Mouse (Mus musculus) embryonic facial prominence, embryonic 15.5 days (tissue): ENCODE results near the gene Ptpn5. TPM values are rescaled to one million over a fixed set of nuclear protein-coding genes. Genes with fewer than 3 reads are reported as not detected.

Source experiments
- ATAC-seq: fragments of 200-750 bp; cut with Nextera tagmentation; 2 replicates; pipeline ENCODE4 v1.8.0; 2017; ENCODE audit warnings: low read depth, moderate TSS enrichment; ENCODE audit not compliant: insufficient number of reproducible peaks, low FRiP score, low TSS enrichment
- H3K27ac ChIP-seq: fragments of 300-500 bp; sonication (generic); replicated peaks from 2 replicates; pipeline ENCODE4 v1.5.1; 2015; ENCODE audit warnings: mild to moderate bottlenecking, inconsistent platforms
- H3K27me3 ChIP-seq: fragments of 300-500 bp; sonication (generic); 2 replicates; pipeline ENCODE4 v1.6.1; 2015; ENCODE audit warnings: inconsistent platforms
- H3K36me3 ChIP-seq: fragments of 300-500 bp; sonication (generic); 2 replicates; pipeline ENCODE4 v1.6.1; 2015; ENCODE audit warnings: mild to moderate bottlenecking, inconsistent platforms
- H3K4me1 ChIP-seq: fragments of 300-500 bp; sonication (generic); 2 replicates; pipeline ENCODE4 v1.6.1; 2015; ENCODE audit warnings: inconsistent platforms
- H3K4me2 ChIP-seq: fragments of 300-500 bp; sonication (generic); replicated peaks from 2 replicates; pipeline ENCODE4 v1.6.1; 2015; ENCODE audit warnings: mild to moderate bottlenecking, inconsistent platforms
- H3K4me3 ChIP-seq: fragments of 300-500 bp; sonication (generic); replicated peaks from 2 replicates; pipeline ENCODE4 v1.5.1; 2015; ENCODE audit warnings: mild to moderate bottlenecking, inconsistent platforms
- H3K9ac ChIP-seq: fragments of 300-500 bp; sonication (generic); 2 replicates; pipeline ENCODE4 v1.6.1; 2015; ENCODE audit warnings: inconsistent platforms
- H3K9me3 ChIP-seq: fragments of 300-500 bp; sonication (generic); replicated peaks from 2 replicates; pipeline ENCODE4 v1.6.1; 2016; ENCODE audit warnings: inconsistent platforms
- WGBS: fragments of 180-500 bp; shearing (Covaris S2); methylation state at CpG from one replicate; pipeline ENCODE4 v1.1.7; 2015; 5-methylcytosine and 5-hydroxymethylcytosine counted together
- polyA plus RNA-seq: library from polyadenylated mRNA; unstranded; fragments of >200 nt; fragmentation: Nextera tagmentation; extraction: Ambion mirVana; gene quantifications from 2 replicates; pipeline ENCODE4 v1.2.1, GENCODE M21; 2015

The Ptpn5 gene
- polyA plus RNA-seq, 1 experiment from 2014 or later: 0.47 TPM

- no peak overlapping the region for H3K4me3 ChIP-seq
- no peaks in the 10 kb centered on the region for H3K36me3 ChIP-seq
- H3K27ac ChIP-seq: no peak overlapping the region
- 38% methylated on average over 6 of the region's 6 CpGs for WGBS
- no peak overlapping the region for H3K4me2 ChIP-seq
- H3K4me1 ChIP-seq: peaks cover 7% of the 10 kb centered on the region
- no peaks in the 10 kb centered on the region for H3K27me3 ChIP-seq
- no peak overlapping the region for H3K9ac ChIP-seq
- ATAC-seq: no peak
- no peaks in the 10 kb centered on the region for H3K9me3 ChIP-seq
Observed at GRCm38 (mm10) chr7:47081277-47081676, 52.2 kb downstream of the Ptpn5 start.

- WGBS: 61% methylated on average over 3 of the region's 3 CpGs
- no peak overlapping the region for H3K9ac ChIP-seq
- H3K9me3 ChIP-seq: no peaks in the 10 kb centered on the region
- H3K36me3 ChIP-seq: no peaks in the 10 kb centered on the region
- H3K27ac ChIP-seq: no peak overlapping the region
- no peaks in the 10 kb centered on the region for H3K27me3 ChIP-seq
- peaks cover 7% of the 10 kb centered on the region for H3K4me1 ChIP-seq
- no peak overlapping the region for H3K4me3 ChIP-seq
- ATAC-seq: no peak
- H3K4me2 ChIP-seq: no peak overlapping the region
Observed at GRCm38 (mm10) chr7:47080868-47081267, 52.6 kb downstream of the Ptpn5 start.

DNA sequence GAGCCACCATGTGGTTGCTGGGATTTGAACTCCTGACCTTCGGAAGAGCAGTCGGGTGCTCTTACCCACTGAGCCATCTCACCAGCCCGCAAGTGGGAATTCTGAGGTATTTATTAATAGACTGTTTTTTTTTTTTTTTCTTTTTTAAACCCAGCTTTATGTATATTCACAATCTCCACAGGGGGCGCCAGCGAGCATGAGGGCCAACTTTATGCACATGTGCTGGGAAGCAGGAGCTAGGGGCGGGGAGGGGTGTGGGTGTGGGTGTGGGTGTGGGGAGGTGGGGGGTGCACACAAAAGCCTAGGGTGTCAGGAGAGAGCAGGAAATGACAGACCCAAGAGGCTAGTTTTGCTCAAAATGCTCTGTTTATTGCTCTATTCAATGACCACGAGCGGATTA, 56.0 kb downstream of the Ptpn5 start:
- 73% methylated on average over 8 of the region's 8 CpGs for WGBS
- H3K4me1 ChIP-seq: peaks cover 7% of the 10 kb centered on the region
- H3K4me2 ChIP-seq: no peak overlapping the region
- H3K9ac ChIP-seq: no peak overlapping the region
- no peaks in the 10 kb centered on the region for H3K9me3 ChIP-seq
- ATAC-seq: no peak
- H3K27ac ChIP-seq: no peak overlapping the region
- no peaks in the 10 kb centered on the region for H3K27me3 ChIP-seq
- no peak overlapping the region for H3K4me3 ChIP-seq
- H3K36me3 ChIP-seq: no peaks in the 10 kb centered on the region

DNA sequence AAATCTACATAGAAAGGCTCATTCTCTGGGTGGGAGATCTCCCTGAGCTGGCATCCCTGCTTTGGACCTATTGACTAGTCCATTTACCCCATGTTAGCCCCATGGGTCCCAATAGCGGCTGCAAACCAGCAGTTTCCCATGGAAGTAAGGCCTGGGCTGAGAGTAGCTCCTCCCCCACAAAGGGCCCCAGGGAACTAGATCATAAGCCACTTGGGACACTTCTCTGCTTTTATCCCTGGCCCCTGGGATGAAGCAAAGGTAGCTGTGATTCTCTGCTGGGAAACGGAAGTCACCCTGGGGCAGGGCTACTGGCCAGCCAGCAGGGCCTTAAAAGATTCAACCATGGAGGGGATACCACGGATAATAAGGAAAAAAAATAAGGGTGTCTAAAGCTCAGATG, 56.8 kb downstream of the Ptpn5 start:
- Histone ChIP-seq H3K27me3 (no peaks in the 10 kb centered on the region), H3K9ac (no peak overlapping the region), H3K36me3 (no peaks in the 10 kb centered on the region), H3K4me3 (no peak overlapping the region), H3K4me2 (no peak overlapping the region), H3K4me1 (peaks cover 7% of the 10 kb centered on the region), H3K27ac (no peak overlapping the region), H3K9me3 (no peaks in the 10 kb centered on the region)
- ATAC-seq: no peak
- 57% methylated on average over 3 of the region's 3 CpGs for WGBS

GRCm38 (mm10) chr7:47076193-47076592, 57.3 kb downstream of the Ptpn5 start:
- Histone ChIP-seq H3K9me3 (no peaks in the 10 kb centered on the region), H3K27ac (no peak overlapping the region), H3K27me3 (no peaks in the 10 kb centered on the region), H3K4me2 (no peak overlapping the region), H3K4me1 (peaks cover 4% of the 10 kb centered on the region), H3K4me3 (no peak overlapping the region), H3K9ac (no peak overlapping the region), H3K36me3 (no peaks in the 10 kb centered on the region)
- 80% methylated on average over 6 of the region's 6 CpGs for WGBS
- ATAC-seq: no peak

GRCm38 (mm10) chr7:47073536-47074521, 59.7 kb downstream of the Ptpn5 start:
- Histone ChIP-seq H3K27ac (no peak overlapping the region), H3K4me2 (no peak overlapping the region), H3K9me3 (no peaks in the 10 kb centered on the region), H3K27me3 (no peaks in the 10 kb centered on the region), H3K4me3 (no peak overlapping the region), H3K4me1 (no peaks in the 10 kb centered on the region), H3K9ac (no peak overlapping the region), H3K36me3 (no peaks in the 10 kb centered on the region)
- no peak for ATAC-seq
- 44% methylated on average over 18 of the region's 18 CpGs for WGBS

DNA sequence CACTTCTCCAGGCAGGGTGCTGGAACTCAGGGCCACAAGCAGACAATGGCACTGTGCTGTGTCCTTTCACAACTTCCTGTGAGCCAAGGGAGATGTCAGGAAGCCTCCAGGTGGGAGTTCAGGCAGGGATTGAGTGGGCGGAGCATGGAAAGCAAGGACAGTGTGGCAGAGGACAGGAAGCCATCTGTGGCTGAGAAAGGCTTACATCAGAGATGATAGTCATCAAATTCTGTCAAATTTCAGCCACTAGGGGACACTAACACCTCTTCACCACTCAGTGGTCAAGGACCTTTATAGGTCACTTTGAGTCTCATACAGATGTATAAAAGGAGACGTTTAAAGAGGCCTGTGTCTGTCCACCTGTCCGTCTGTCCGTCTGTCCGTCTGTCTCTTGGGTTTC, 60.9 kb downstream of the Ptpn5 start:
- Histone ChIP-seq H3K27ac (no peak overlapping the region), H3K4me1 (no peaks in the 10 kb centered on the region), H3K4me2 (no peak overlapping the region), H3K9me3 (no peaks in the 10 kb centered on the region), H3K36me3 (no peaks in the 10 kb centered on the region), H3K4me3 (no peak overlapping the region), H3K27me3 (no peaks in the 10 kb centered on the region), H3K9ac (no peak overlapping the region)
- no peak for ATAC-seq
- 72% methylated on average over 5 of the region's 5 CpGs for WGBS

- ATAC-seq: no peak
- Histone ChIP-seq H3K4me2 (no peak overlapping the region), H3K9ac (no peak overlapping the region), H3K4me3 (no peak overlapping the region), H3K9me3 (no peaks in the 10 kb centered on the region), H3K27me3 (no peaks in the 10 kb centered on the region), H3K4me1 (no peaks in the 10 kb centered on the region), H3K27ac (no peak overlapping the region), H3K36me3 (no peaks in the 10 kb centered on the region)
- 56% methylated on average over 5 of the region's 5 CpGs for WGBS
Observed at GRCm38 (mm10) chr7:47067879-47068278, 65.6 kb downstream of the Ptpn5 start.

GRCm38 (mm10) chr7:47066942-47067341, 66.5 kb downstream of the Ptpn5 start:
- no peak for ATAC-seq
- Histone ChIP-seq H3K9ac (no peak overlapping the region), H3K27ac (no peak overlapping the region), H3K9me3 (no peaks in the 10 kb centered on the region), H3K4me1 (no peaks in the 10 kb centered on the region), H3K36me3 (no peaks in the 10 kb centered on the region), H3K4me3 (no peak overlapping the region), H3K4me2 (no peak overlapping the region), H3K27me3 (no peaks in the 10 kb centered on the region)
- 67% methylated on average over 3 of the region's 3 CpGs for WGBS

DNA sequence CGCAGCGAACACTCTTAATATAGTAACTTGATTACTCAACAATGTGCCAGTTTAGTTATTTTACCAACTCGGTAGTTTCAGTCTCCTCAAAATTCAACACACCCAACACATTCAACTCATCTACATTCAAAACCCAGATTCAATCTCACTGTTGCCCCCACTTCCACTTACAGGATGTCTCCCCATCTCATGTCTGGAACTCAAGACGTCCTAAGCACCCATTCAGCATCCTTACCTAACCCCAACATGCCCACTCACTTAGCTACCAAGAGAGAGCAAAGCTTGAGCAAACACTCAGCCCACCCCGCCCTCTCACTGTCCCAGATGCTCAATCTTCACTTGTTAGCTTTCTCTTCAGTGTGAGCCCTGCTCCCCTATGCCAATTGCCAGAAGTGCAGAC, 71.9 kb downstream of the Ptpn5 start:
- H3K9me3 ChIP-seq: no peaks in the 10 kb centered on the region
- no peak for ATAC-seq
- H3K27ac ChIP-seq: no peak overlapping the region
- H3K36me3 ChIP-seq: no peaks in the 10 kb centered on the region
- no peaks in the 10 kb centered on the region for H3K27me3 ChIP-seq
- no peak overlapping the region for H3K4me2 ChIP-seq
- no peak overlapping the region for H3K9ac ChIP-seq
- H3K4me1 ChIP-seq: no peaks in the 10 kb centered on the region
- H3K4me3 ChIP-seq: no peak overlapping the region
- WGBS: 83% methylated on average over 5 of the region's 5 CpGs

GRCm38 (mm10) chr7:47059339-47059738, 74.1 kb downstream of the Ptpn5 start:
- 81% methylated on average over 7 of the region's 7 CpGs for WGBS
- no peak overlapping the region for H3K4me2 ChIP-seq
- H3K4me1 ChIP-seq: no peaks in the 10 kb centered on the region
- H3K4me3 ChIP-seq: no peak overlapping the region
- H3K27ac ChIP-seq: no peak overlapping the region
- H3K36me3 ChIP-seq: no peaks in the 10 kb centered on the region
- no peaks in the 10 kb centered on the region for H3K9me3 ChIP-seq
- no peak for ATAC-seq
- no peaks in the 10 kb centered on the region for H3K27me3 ChIP-seq
- no peak overlapping the region for H3K9ac ChIP-seq

DNA sequence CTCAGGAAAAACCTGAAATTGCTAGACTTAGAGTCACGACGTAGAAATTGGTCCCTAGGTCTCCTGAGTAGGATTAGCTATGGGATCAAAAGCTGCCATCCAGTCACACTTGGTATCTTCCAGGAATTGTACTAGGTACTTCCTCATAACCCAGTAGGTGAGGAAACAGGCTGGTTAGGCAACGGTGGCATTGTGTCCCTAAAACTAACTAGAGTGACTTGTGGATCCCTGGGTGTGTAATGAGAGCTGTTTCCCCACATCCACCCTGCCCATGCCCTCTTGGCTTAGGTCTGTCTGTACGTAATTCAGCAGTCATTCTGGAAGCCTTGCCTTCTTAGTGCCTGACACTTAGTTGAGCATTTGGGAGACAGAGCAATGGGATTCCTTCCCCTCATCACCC, 77.2 kb downstream of the Ptpn5 start:
- 77% methylated on average over 4 of the region's 4 CpGs for WGBS
- Histone ChIP-seq H3K4me2 (no peak overlapping the region), H3K27ac (no peak overlapping the region), H3K4me1 (peaks cover 14% of the 10 kb centered on the region), H3K36me3 (0 out of 2 replicates have a peak, but pooled peaks cover 4% of the 10 kb centered on the region), H3K4me3 (no peak overlapping the region), H3K27me3 (no peaks in the 10 kb centered on the region), H3K9me3 (no peaks in the 10 kb centered on the region), H3K9ac (no peak overlapping the region)
- no peak for ATAC-seq
